Mouse (Mus musculus): ENCODE results near the gene Fitm1. TPM values are rescaled to one million over a fixed set of nuclear protein-coding genes. Genes with fewer than 3 reads are reported as not detected.

The Fitm1 gene
- polyA plus RNA-seq, 1 experiment: not detected

DNA sequence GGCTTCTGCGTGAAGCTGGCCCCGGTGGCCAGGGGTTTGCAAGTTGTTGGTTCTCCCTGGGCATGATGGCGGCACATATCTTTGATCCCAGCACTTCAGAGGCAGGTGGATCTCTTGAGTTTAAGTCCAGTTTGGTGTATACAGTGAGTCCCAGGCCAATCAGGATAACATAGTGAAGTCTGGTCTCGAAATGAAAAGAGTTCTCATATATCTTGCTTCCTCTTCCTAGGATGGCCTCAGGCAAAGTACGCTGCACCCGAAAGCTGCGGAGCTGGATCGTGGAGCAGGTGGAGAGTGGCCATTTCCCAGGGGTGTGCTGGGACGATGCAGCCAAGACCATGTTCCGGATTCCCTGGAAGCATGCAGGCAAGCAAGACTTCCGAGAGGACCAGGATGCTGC, 29.4 kb downstream of the Fitm1 start:
- Histone ChIP-seq H3K27ac (ENCODE audit: insufficient read depth, low read length) (no peak overlapping the region), H3K4me3 (ENCODE audit: insufficient read depth, low read length) (no peak overlapping the region), H3K4me1 (ENCODE audit: control insufficient read depth, insufficient read depth, low read length) (no peaks in the 10 kb centered on the region)
- no peak for TF ChIP-seq POLR2A (IDR thresholded peaks at IDR 0.05; ENCODE audit: extremely low read depth, insufficient read depth, low read length)
- no peak for TF ChIP-seq CTCF (IDR thresholded peaks at IDR 0.05; ENCODE audit: extremely low read depth, insufficient read depth, low read length)

DNA sequence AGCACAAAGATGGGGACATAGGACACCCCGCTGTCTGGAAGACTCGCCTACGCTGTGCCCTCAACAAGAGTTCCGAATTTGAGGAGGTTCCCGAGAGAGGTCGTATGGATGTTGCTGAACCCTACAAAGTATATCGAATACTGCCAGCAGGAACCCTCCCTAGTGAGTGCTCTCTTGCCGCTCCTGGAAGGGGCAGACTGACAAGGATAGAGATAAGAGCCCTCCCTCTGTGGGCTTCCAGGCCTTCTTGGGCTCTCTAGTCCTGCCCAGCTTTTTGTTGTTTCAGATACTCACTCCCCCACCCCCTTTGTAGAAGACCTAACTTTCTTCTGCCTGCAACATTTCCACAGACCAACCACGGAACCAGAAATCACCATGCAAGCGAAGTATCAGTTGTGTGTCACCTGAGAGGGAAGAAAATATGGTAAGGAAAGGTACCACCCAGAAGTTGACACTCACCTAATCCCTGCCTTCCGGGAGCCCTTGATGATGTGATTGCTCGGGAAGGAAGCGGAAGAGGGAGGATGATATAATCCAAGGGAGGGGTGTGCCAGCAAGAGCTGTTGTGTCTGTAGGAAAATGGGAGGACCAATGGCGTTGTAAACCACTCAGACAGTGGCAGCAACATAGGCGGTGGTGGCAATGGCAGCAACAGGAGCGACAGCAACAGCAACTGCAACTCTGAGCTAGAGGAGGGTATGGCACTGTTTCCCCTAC, 30.5 kb downstream of the Fitm1 start:
- Histone ChIP-seq H3K4me1 (ENCODE audit: control insufficient read depth, insufficient read depth, low read length) (no peaks in the 10 kb centered on the region), H3K4me3 (ENCODE audit: insufficient read depth, low read length) (no peak overlapping the region), H3K27ac (ENCODE audit: insufficient read depth, low read length) (no peak overlapping the region)
- TF ChIP-seq POLR2A (IDR thresholded peaks at IDR 0.05; ENCODE audit: extremely low read depth, insufficient read depth, low read length) (no peak), CTCF (IDR thresholded peaks at IDR 0.05; ENCODE audit: extremely low read depth, insufficient read depth, low read length) (no peak)

DNA sequence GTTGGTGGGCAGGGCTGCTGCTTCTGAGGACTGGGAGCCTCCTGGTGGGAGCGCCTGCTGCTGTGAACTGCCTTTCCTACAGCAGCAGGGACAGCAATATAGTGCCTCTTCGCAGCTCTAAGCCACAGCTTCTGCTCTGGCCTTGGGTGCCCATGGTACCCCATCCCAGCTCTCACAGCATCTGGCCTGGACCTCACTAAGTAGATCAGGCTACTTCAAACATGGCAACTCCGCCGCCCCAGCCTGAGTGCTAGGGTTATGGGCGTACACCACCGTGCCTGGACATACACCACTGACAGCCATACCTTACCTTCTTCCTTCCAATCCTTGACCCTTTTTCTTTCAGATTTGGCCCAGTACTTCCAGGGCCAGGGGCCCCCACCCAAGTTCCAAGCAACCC, 32.9 kb downstream of the Fitm1 start:
- no peak overlapping the region for H3K4me3 ChIP-seq (ENCODE audit: insufficient read depth, low read length)
- no peaks in the 10 kb centered on the region for H3K4me1 ChIP-seq (ENCODE audit: control insufficient read depth, insufficient read depth, low read length)
- H3K27ac ChIP-seq (ENCODE audit: insufficient read depth, low read length): no peak overlapping the region
- TF ChIP-seq POLR2A (IDR thresholded peaks at IDR 0.05; ENCODE audit: extremely low read depth, insufficient read depth, low read length) (no peak), CTCF (IDR thresholded peaks at IDR 0.05; ENCODE audit: extremely low read depth, insufficient read depth, low read length) (no peak)

DNA sequence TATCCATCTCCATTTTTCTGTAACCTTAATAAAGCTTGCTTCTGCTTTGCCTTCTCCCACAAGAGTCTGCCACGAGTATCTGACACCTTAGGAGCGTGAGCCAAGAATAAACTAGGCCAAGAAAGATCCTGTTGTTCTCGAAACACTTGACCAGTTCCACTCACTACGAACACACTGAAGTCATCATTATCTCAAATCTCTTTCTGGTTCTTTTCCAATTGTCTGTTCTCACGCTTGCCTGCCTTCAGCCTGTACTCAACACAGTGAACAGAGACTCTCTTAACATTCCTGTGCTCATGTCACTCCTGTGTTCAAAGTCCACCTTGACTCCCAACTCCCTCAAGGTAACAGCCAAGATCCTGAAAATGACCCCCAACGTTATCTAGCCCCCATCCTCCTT, 37.9 kb downstream of the Fitm1 start:
- no peaks in the 10 kb centered on the region for H3K4me1 ChIP-seq (ENCODE audit: control insufficient read depth, insufficient read depth, low read length)
- no peak overlapping the region for H3K27ac ChIP-seq (ENCODE audit: insufficient read depth, low read length)
- TF ChIP-seq POLR2A (IDR thresholded peaks at IDR 0.05; ENCODE audit: extremely low read depth, insufficient read depth, low read length) (no peak), CTCF (IDR thresholded peaks at IDR 0.05; ENCODE audit: extremely low read depth, insufficient read depth, low read length) (no peak)
- no peak overlapping the region for H3K4me3 ChIP-seq (ENCODE audit: insufficient read depth, low read length)

- H3K4me3 ChIP-seq (ENCODE audit: insufficient read depth, low read length): no peak overlapping the region
- no peaks in the 10 kb centered on the region for H3K4me1 ChIP-seq (ENCODE audit: control insufficient read depth, insufficient read depth, low read length)
- H3K27ac ChIP-seq (ENCODE audit: insufficient read depth, low read length): no peak overlapping the region
- TF ChIP-seq CTCF (IDR thresholded peaks at IDR 0.05; ENCODE audit: extremely low read depth, insufficient read depth, low read length): no peak
- TF ChIP-seq POLR2A (IDR thresholded peaks at IDR 0.05; ENCODE audit: extremely low read depth, insufficient read depth, low read length): no peak
Measured at GRCm38 (mm10) chr14:55614565-55615178, 39.3 kb downstream of the Fitm1 start.

- no peak for TF ChIP-seq POLR2A (IDR thresholded peaks at IDR 0.05; ENCODE audit: extremely low read depth, insufficient read depth, low read length)
- Histone ChIP-seq H3K4me3 (ENCODE audit: insufficient read depth, low read length) (no peak overlapping the region), H3K4me1 (ENCODE audit: control insufficient read depth, insufficient read depth, low read length) (no peaks in the 10 kb centered on the region), H3K27ac (ENCODE audit: insufficient read depth, low read length) (no peak overlapping the region)
Measured at GRCm38 (mm10) chr14:55615876-55616275, 40.5 kb downstream of the Fitm1 start.

DNA sequence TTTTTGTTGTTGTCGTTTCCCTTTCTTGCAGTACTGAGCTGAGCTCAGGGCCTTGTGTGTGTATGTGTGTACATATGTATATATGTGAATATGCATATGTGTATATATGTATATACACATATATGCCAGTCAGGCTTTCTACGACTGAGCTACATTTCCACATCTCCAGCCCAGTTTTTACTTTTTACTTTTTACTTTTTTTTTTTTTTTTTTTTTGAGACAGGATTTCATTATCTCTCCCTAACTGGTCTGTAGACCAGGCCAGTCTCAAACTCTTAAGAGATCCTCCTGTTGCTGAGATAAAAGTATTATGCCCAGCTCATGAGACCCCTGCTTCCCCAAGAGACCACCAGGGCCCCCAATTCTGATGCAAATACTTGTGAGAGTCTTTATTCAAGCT, 41.4 kb downstream of the Fitm1 start:
- no peak for TF ChIP-seq CTCF (IDR thresholded peaks at IDR 0.05; ENCODE audit: extremely low read depth, insufficient read depth, low read length)
- no peak for TF ChIP-seq POLR2A (IDR thresholded peaks at IDR 0.05; ENCODE audit: extremely low read depth, insufficient read depth, low read length)
- Histone ChIP-seq H3K4me1 (ENCODE audit: control insufficient read depth, insufficient read depth, low read length) (no peaks in the 10 kb centered on the region), H3K27ac (ENCODE audit: insufficient read depth, low read length) (no peak overlapping the region), H3K4me3 (ENCODE audit: insufficient read depth, low read length) (no peak overlapping the region)

- TF ChIP-seq CTCF (IDR thresholded peaks at IDR 0.05; ENCODE audit: extremely low read depth, insufficient read depth, low read length): no peak
- TF ChIP-seq POLR2A (IDR thresholded peaks at IDR 0.05; ENCODE audit: extremely low read depth, insufficient read depth, low read length): no peak
- no peak within 1 kb of the TSS for H3K4me3 ChIP-seq (ENCODE audit: insufficient read depth, low read length)
- H3K27ac ChIP-seq (ENCODE audit: insufficient read depth, low read length): no peak within 1 kb of the TSS
- no peaks in the 10 kb centered on the region for H3K4me1 ChIP-seq (ENCODE audit: control insufficient read depth, insufficient read depth, low read length)
Measured at GRCm38 (mm10) chr14:55617822-55618221, 42.4 kb downstream of the Fitm1 start, which contains the start of gene Rec8. TSS of gene Rec8 (plus strand) at chr14:55618037.

- TF ChIP-seq POLR2A (IDR thresholded peaks at IDR 0.05; ENCODE audit: extremely low read depth, insufficient read depth, low read length) (no peak), CTCF (IDR thresholded peaks at IDR 0.05; ENCODE audit: extremely low read depth, insufficient read depth, low read length) (no peak)
- Histone ChIP-seq H3K27ac (ENCODE audit: insufficient read depth, low read length) (no peak overlapping the region), H3K4me3 (ENCODE audit: insufficient read depth, low read length) (no peak overlapping the region), H3K4me1 (ENCODE audit: control insufficient read depth, insufficient read depth, low read length) (no peaks in the 10 kb centered on the region)
Measured at GRCm38 (mm10) chr14:55618486-55619195, 43.2 kb downstream of the Fitm1 start.

Other genes with a start within 250 kb of the Fitm1 start
- gene Dhrs4, start 96.9 kb upstream of the Fitm1 start, polyA plus RNA-seq (2012; rRNA removed): 14.3 and 16.0 TPM in 2 replicates
- gene Carmil3, start 85.0 kb upstream of the Fitm1 start, polyA plus RNA-seq (2012; rRNA removed): 56.0 and 63.7 TPM in 2 replicates
- gene Cpne6, start 65.2 kb upstream of the Fitm1 start, polyA plus RNA-seq (2012; rRNA removed): 195 and 268 TPM in 2 replicates
- 0.21 and 0.66 TPM in 2 replicates for gene Nrl, start 50.6 kb upstream of the Fitm1 start, polyA plus RNA-seq (2012; rRNA removed)
- 27.2 and 35.7 TPM in 2 replicates for gene Pck2, start 35.4 kb upstream of the Fitm1 start, polyA plus RNA-seq (2012; rRNA removed)
- 94.6 and 110 TPM in 2 replicates for gene Dcaf11, start 15.6 kb upstream of the Fitm1 start, polyA plus RNA-seq (2012; rRNA removed)
- 0.86 and 1.7 TPM in 2 replicates for gene A730061H03Rik, start 15.2 kb upstream of the Fitm1 start, polyA plus RNA-seq (2012; rRNA removed)
- gene Psme1, start 2.5 kb downstream of the Fitm1 start, polyA plus RNA-seq (2012; rRNA removed): 50.2 and 61.4 TPM in 2 replicates
- gene Emc9, start 9.7 kb downstream of the Fitm1 start, polyA plus RNA-seq (2012; rRNA removed): 51.9 and 55.3 TPM in 2 replicates
- 37.3 and 44.5 TPM in 2 replicates for gene Psme2, start 15.5 kb downstream of the Fitm1 start, polyA plus RNA-seq (2012; rRNA removed)
- 22.5 and 24.7 TPM in 2 replicates for gene Rnf31, start 16.1 kb downstream of the Fitm1 start, polyA plus RNA-seq (2012; rRNA removed)
- gene Irf9, start 28.0 kb downstream of the Fitm1 start, polyA plus RNA-seq (2012; rRNA removed): 18.2 and 21.2 TPM in 2 replicates
- gene Rec8, start 42.4 kb downstream of the Fitm1 start, polyA plus RNA-seq (2012; rRNA removed): 5.0 and 5.8 TPM in 2 replicates
- gene Ipo4, start 60.3 kb downstream of the Fitm1 start, polyA plus RNA-seq (2012; rRNA removed): 152 and 165 TPM in 2 replicates
- 6.5 and 6.6 TPM in 2 replicates for gene Gm49378, start 62.3 kb downstream of the Fitm1 start, polyA plus RNA-seq (2012; rRNA removed)
- 30.8 and 33.7 TPM in 2 replicates for gene Tm9sf1, start 68.2 kb downstream of the Fitm1 start, polyA plus RNA-seq (2012; rRNA removed)
- gene Tssk4, start 74.6 kb downstream of the Fitm1 start, polyA plus RNA-seq (2012; rRNA removed): 0.79 and 1.0 TPM in 2 replicates
- gene Mdp1, start 84.9 kb downstream of the Fitm1 start, polyA plus RNA-seq (2012; rRNA removed): 46.8 and 47.9 TPM in 2 replicates
- 31.4 and 35.1 TPM in 2 replicates for gene Gmpr2, start 96.3 kb downstream of the Fitm1 start, polyA plus RNA-seq (2012; rRNA removed)
- 346 and 353 TPM in 2 replicates for gene Nedd8, start 96.5 kb downstream of the Fitm1 start, polyA plus RNA-seq (2012; rRNA removed)
- gene Tinf2, start 106.2 kb downstream of the Fitm1 start, polyA plus RNA-seq (2012; rRNA removed): 16.1 and 18.7 TPM in 2 replicates
- 0.04 and 0.08 TPM in 2 replicates for gene Tgm1, start 138.3 kb downstream of the Fitm1 start, polyA plus RNA-seq (2012; rRNA removed)
- gene Rabggta, start 146.6 kb downstream of the Fitm1 start, polyA plus RNA-seq (2012; rRNA removed): 64.7 and 67.9 TPM in 2 replicates
- 117 TPM in 2 replicates for gene Dhrs1, start 170.1 kb downstream of the Fitm1 start, polyA plus RNA-seq (2012; rRNA removed)
- 9.1 and 9.2 TPM in 2 replicates for gene Nop9, start 170.1 kb downstream of the Fitm1 start, polyA plus RNA-seq (2012; rRNA removed)
- gene Cideb, start 182.8 kb downstream of the Fitm1 start, polyA plus RNA-seq (2012; rRNA removed): 16.9 and 18.2 TPM in 2 replicates
- 0.15 and 0.17 TPM in 2 replicates for gene Ltb4r2, start 185.8 kb downstream of the Fitm1 start, polyA plus RNA-seq (2012; rRNA removed)
- gene Ltb4r1, start 190.3 kb downstream of the Fitm1 start, polyA plus RNA-seq (2012; rRNA removed): 0.25 and 0.45 TPM in 2 replicates
- gene Adcy4, start 208.5 kb downstream of the Fitm1 start, polyA plus RNA-seq (2012; rRNA removed): 3.4 and 4.4 TPM in 2 replicates
- 0.66 and 1.0 TPM in 2 replicates for gene Ripk3, start 213.2 kb downstream of the Fitm1 start, polyA plus RNA-seq (2012; rRNA removed)
- 1.8 and 2.0 TPM in 2 replicates for gene Nfatc4, start 247.5 kb downstream of the Fitm1 start, polyA plus RNA-seq (2012; rRNA removed)